Mouse (Mus musculus) kidney, adult 8-10 months (tissue): ENCODE measurements around the gene Gm8257.
"Not testable (repeated sequence)": the region's sequence is repeated elsewhere in the genome, so short reads cannot be mapped to it uniquely, and the experiment has no call there.

Experiments
- DNase-seq, 2 experiments: peaks; one replicate each; pipeline ENCODE4 v3.0.0; 2022

Gene Gm8257

GRCm38 (mm10) chr14:44706356-44706755 is at the start of gene Gm8257:
TSS of gene Gm8257 (minus strand) at chr14:44706456.
- not testable (repeated sequence) for DNase-seq

- no peak for DNase-seq
Measured at GRCm38 (mm10) chr14:44750240-44750639, 44.0 kb upstream of the Gm8257 start, which contains the start of gene Gm8267. TSS of gene Gm8267 (minus strand) at chr14:44750340.

DNA sequence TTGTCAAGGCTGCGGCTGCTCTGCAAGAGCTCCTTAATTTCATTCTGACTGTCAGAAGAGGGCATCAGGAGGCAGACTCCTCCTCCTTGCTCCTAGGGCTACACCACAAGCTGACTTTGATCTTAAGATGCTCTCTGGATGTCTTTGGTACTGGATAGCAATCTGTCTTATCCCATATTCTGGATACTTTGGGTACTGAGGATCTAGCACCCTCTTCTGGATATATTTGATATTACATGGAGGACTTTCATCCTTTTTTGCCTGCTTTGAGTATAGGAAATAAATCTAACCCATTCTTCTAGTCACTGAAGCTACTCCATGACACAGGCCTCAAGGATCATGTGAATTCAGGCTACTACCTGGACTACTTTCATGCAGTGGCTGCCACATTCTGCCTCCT is 36.5 kb upstream of the Gm8257 start:
- DNase-seq = not testable (repeated sequence)

GRCm38 (mm10) chr14:44730711-44731110 is 24.5 kb upstream of the Gm8257 start:
- not testable (repeated sequence) for DNase-seq

- not testable (repeated sequence) for DNase-seq
Measured at GRCm38 (mm10) chr14:44627737-44628136, 78.5 kb downstream of the Gm8257 start, which contains the start of gene Gm5624. TSS of gene Gm5624 (minus strand) at chr14:44627938.
